Mouse (Mus musculus): ENCODE measurements at regions not wholly inside any gene's neighbourhood (a gene's known extent, or its start where the extent isn't known, plus 50 kb on each side); places are given as distances from the start of the nearest gene placed in this dataset.
"Not testable (repeated sequence)": the region's sequence is repeated elsewhere in the genome, so short reads cannot be mapped to it uniquely, and the experiment has no call there.

DNA sequence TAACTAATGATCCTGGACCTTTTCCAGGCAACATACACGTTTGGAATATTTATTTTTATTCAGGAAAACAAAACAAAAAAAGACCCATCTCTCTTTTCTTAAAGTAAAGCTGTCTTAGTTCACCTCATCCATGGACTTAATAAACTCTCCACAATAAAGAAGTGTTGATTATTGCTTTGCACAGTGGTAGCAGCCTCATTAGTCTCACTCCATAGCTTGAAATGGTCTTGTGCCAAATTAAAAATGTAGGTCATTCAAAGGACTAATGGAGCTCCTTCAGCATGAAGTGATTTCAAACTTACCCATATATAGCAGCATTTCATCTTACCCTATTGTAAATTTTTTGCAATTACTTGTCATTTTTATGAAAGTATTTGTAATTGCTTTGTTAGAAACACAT lies 1109.8 kb downstream of the Ankrd7 start:
- H3K27me3 ChIP-seq (ENCODE audit: insufficient read depth, low read length), result no peaks in the 10 kb centered on the region
- H3K9me3 ChIP-seq (ENCODE audit: low read length), result no peaks in the 10 kb centered on the region
- H3K27ac ChIP-seq (ENCODE audit: low read depth, low read length), result no peak overlapping the region
- no peak overlapping the region for H3K9ac ChIP-seq (replicated peaks; ENCODE audit: low read length, poor library complexity, severe bottlenecking)
- H3K4me2 ChIP-seq (ENCODE audit: low read depth, low read length, poor library complexity, severe bottlenecking), result no peak overlapping the region
- ATAC-seq (ENCODE audit: low FRiP score), result no peak
- 39% methylated on average over 1 of the region's 1 CpGs for WGBS
- no peaks in the 10 kb centered on the region for H3K36me3 ChIP-seq (ENCODE audit: insufficient read depth, low read length)
- H3K4me1 ChIP-seq (ENCODE audit: insufficient read depth, low read length), result no peaks in the 10 kb centered on the region
- TF ChIP-seq CTCF (IDR thresholded peaks at IDR 0.05), result no peak
- DNase-seq (ENCODE audit: low spot score), result peak; percentile 12
- H3K4me3 ChIP-seq (ENCODE audit: low read depth, low read length), result no peak overlapping the region

- no peaks in the 10 kb centered on the region for H3K9me3 ChIP-seq (ENCODE audit: low read length)
- ATAC-seq (ENCODE audit: low FRiP score) (no peak), DNase-seq (ENCODE audit: low spot score) (no peak)
- H3K9ac ChIP-seq (replicated peaks; ENCODE audit: low read length, poor library complexity, severe bottlenecking), result no peak overlapping the region
- TF ChIP-seq CTCF (IDR thresholded peaks at IDR 0.05), result no peak
- no peak overlapping the region for H3K4me2 ChIP-seq (ENCODE audit: low read depth, low read length, poor library complexity, severe bottlenecking)
- H3K4me1 ChIP-seq (ENCODE audit: insufficient read depth, low read length), result no peaks in the 10 kb centered on the region
- H3K4me3 ChIP-seq (ENCODE audit: low read depth, low read length), result no peak overlapping the region
- H3K27ac ChIP-seq (ENCODE audit: low read depth, low read length), result no peak overlapping the region
- no peaks in the 10 kb centered on the region for H3K36me3 ChIP-seq (ENCODE audit: insufficient read depth, low read length)
- 83% methylated on average over 1 of the region's 1 CpGs for WGBS
- no peaks in the 10 kb centered on the region for H3K27me3 ChIP-seq (ENCODE audit: insufficient read depth, low read length)
Measured at GRCm38 (mm10) chr6:19991829-19992228, 1125.7 kb downstream of the Ankrd7 start.

GRCm38 (mm10) chr6:20028466-20028865 lies 1162.3 kb downstream of the Ankrd7 start:
- Histone ChIP-seq H3K36me3 (ENCODE audit: insufficient read depth, low read length) (no peaks in the 10 kb centered on the region), H3K4me2 (ENCODE audit: low read depth, low read length, poor library complexity, severe bottlenecking) (no peak overlapping the region), H3K4me3 (ENCODE audit: low read depth, low read length) (no peak overlapping the region), H3K27me3 (ENCODE audit: insufficient read depth, low read length) (no peaks in the 10 kb centered on the region), H3K9me3 (ENCODE audit: low read length) (no peaks in the 10 kb centered on the region), H3K9ac (replicated peaks; ENCODE audit: low read length, poor library complexity, severe bottlenecking) (no peak overlapping the region), H3K27ac (ENCODE audit: low read depth, low read length) (no peak overlapping the region), H3K4me1 (ENCODE audit: insufficient read depth, low read length) (no peaks in the 10 kb centered on the region)
- no peak for ATAC-seq (ENCODE audit: low FRiP score)
- no peak for DNase-seq (ENCODE audit: low spot score)
- no peak for TF ChIP-seq CTCF (IDR thresholded peaks at IDR 0.05)

DNA sequence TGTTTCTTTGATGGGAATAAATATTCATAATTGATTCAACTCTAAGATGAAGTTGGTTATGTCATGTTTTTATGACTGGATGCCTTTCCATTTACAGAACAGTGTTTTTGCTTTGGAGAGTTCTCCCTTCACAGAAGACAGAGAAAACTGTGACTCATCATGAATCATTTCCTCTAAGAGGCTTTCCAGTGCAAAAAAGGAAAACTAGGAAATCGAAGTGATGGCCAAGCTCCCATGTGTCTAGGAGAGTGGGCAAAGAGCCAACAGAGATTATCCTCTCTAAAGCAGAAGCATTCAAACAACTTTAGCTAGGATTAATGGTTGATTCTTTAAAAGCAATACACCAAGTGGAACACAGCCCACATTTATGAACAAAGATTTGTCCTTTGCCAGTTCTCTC lies 1171.7 kb downstream of the Ankrd7 start:
- Histone ChIP-seq H3K9me3 (ENCODE audit: low read length) (no peaks in the 10 kb centered on the region), H3K27me3 (ENCODE audit: insufficient read depth, low read length) (no peaks in the 10 kb centered on the region), H3K4me1 (ENCODE audit: insufficient read depth, low read length) (no peaks in the 10 kb centered on the region), H3K4me2 (ENCODE audit: low read depth, low read length, poor library complexity, severe bottlenecking) (no peak overlapping the region), H3K36me3 (ENCODE audit: insufficient read depth, low read length) (no peaks in the 10 kb centered on the region), H3K4me3 (ENCODE audit: low read depth, low read length) (no peak overlapping the region), H3K9ac (replicated peaks; ENCODE audit: low read length, poor library complexity, severe bottlenecking) (no peak overlapping the region), H3K27ac (ENCODE audit: low read depth, low read length) (no peak overlapping the region)
- no peak for TF ChIP-seq CTCF (IDR thresholded peaks at IDR 0.05)
- 43% methylated on average over 1 of the region's 1 CpGs for WGBS
- DNase-seq (ENCODE audit: low spot score), result peak; percentile 40
- no peak for ATAC-seq (ENCODE audit: low FRiP score)

- Histone ChIP-seq H3K4me1 (ENCODE audit: insufficient read depth, low read length) (no peaks in the 10 kb centered on the region), H3K9ac (replicated peaks; ENCODE audit: low read length, poor library complexity, severe bottlenecking) (no peak overlapping the region), H3K27me3 (ENCODE audit: insufficient read depth, low read length) (no peaks in the 10 kb centered on the region), H3K9me3 (ENCODE audit: low read length) (no peaks in the 10 kb centered on the region), H3K4me2 (ENCODE audit: low read depth, low read length, poor library complexity, severe bottlenecking) (no peak overlapping the region), H3K27ac (ENCODE audit: low read depth, low read length) (no peak overlapping the region), H3K36me3 (ENCODE audit: insufficient read depth, low read length) (no peaks in the 10 kb centered on the region), H3K4me3 (ENCODE audit: low read depth, low read length) (no peak overlapping the region)
- peak; percentile 54 for DNase-seq (ENCODE audit: low spot score)
- ATAC-seq (ENCODE audit: low FRiP score), result no peak
- TF ChIP-seq CTCF (IDR thresholded peaks at IDR 0.05), result no peak
Measured at GRCm38 (mm10) chr6:20078666-20079065, 1136.6 kb upstream of the Kcnd2 start.

DNA sequence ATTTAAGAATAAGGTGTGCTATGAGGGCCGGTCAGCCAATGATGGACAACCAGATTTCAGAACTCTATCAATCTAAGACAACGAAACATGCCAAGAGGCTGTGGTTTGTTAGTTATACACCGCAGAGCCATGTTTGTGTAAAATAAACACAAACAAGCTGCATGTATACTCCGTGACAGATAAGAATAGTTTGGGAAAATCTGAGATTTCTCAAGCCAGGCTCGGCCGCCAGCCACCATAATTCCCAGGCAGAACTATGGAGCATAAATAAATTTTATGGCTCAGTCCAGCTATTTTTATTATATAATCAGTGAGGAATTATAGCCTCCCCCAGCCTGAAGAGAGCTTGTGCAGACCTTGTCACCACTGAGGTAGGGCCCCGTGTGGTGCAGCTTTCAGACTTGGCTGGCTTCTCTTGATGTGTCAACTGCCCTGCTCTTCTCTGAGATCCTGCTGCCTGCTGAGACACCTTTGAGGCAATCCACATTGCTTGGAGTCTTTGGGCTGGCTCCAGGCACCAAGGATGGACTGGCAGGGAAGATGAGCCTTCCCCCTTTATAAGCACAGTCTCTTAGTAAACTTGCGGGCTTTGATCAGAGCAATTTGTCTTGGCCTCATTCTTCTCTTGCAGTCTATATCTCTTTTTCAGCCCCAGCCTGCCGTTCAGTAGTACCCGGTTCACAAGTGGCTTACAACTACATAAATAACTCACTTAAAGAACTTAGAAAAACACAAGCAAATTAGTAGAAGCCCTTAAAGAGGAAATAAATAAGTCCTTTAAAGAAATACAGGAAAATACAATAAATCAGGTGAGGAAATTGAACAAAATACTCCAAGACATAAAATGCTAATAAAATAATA lies 1123.0 kb upstream of the Kcnd2 start:
- no peak overlapping the region for H3K27ac ChIP-seq (ENCODE audit: low read depth, low read length)
- H3K9ac ChIP-seq (replicated peaks; ENCODE audit: low read length, poor library complexity, severe bottlenecking), result no peak overlapping the region
- H3K4me3 ChIP-seq (ENCODE audit: low read depth, low read length), result no peak overlapping the region
- 80% methylated on average over 10 of the region's 10 CpGs for WGBS
- H3K36me3 ChIP-seq (ENCODE audit: insufficient read depth, low read length), result no peaks in the 10 kb centered on the region
- H3K4me1 ChIP-seq (ENCODE audit: insufficient read depth, low read length), result no peaks in the 10 kb centered on the region
- H3K4me2 ChIP-seq (ENCODE audit: low read depth, low read length, poor library complexity, severe bottlenecking), result no peak overlapping the region
- no peaks in the 10 kb centered on the region for H3K9me3 ChIP-seq (ENCODE audit: low read length)
- no peak for ATAC-seq (ENCODE audit: low FRiP score)
- no peak for DNase-seq (ENCODE audit: low spot score)
- no peak for TF ChIP-seq CTCF (IDR thresholded peaks at IDR 0.05)
- no peaks in the 10 kb centered on the region for H3K27me3 ChIP-seq (ENCODE audit: insufficient read depth, low read length)

- not testable (repeated sequence) for H3K9ac ChIP-seq (replicated peaks; ENCODE audit: low read length, poor library complexity, severe bottlenecking); H3K4me3 ChIP-seq (ENCODE audit: low read depth, low read length); H3K4me2 ChIP-seq (ENCODE audit: low read depth, low read length, poor library complexity, severe bottlenecking); H3K9me3 ChIP-seq (ENCODE audit: low read length); H3K36me3 ChIP-seq (ENCODE audit: insufficient read depth, low read length); H3K4me1 ChIP-seq (ENCODE audit: insufficient read depth, low read length); H3K27me3 ChIP-seq (ENCODE audit: insufficient read depth, low read length); ATAC-seq (ENCODE audit: low FRiP score); DNase-seq (ENCODE audit: low spot score); H3K27ac ChIP-seq (ENCODE audit: low read depth, low read length)
- WGBS, result 92% methylated on average over 22 of the region's 22 CpGs
Measured at GRCm38 (mm10) chr6:20133991-20134390, 1081.3 kb upstream of the Kcnd2 start.
